Mouse (Mus musculus): ENCODE results near the gene Efcab1. TPM values are rescaled to one million over a fixed set of nuclear protein-coding genes. Genes with fewer than 3 reads are reported as not detected.
"Not testable (repeated sequence)": the region's sequence is repeated elsewhere in the genome, so short reads cannot be mapped to it uniquely, and the experiment has no call there.

Gene Efcab1
- polyA plus RNA-seq (2017; shearing (Covaris generic)) = not detected

GRCm38 (mm10) chr16:14906393-14907100, at the start of gene Efcab1:
Efcab1 (plus strand) TSS chr16:14906606.
- no peak for ATAC-seq

GRCm38 (mm10) chr16:14859443-14859842, 47.0 kb upstream of the Efcab1 start:
- ATAC-seq = no peak

DNA sequence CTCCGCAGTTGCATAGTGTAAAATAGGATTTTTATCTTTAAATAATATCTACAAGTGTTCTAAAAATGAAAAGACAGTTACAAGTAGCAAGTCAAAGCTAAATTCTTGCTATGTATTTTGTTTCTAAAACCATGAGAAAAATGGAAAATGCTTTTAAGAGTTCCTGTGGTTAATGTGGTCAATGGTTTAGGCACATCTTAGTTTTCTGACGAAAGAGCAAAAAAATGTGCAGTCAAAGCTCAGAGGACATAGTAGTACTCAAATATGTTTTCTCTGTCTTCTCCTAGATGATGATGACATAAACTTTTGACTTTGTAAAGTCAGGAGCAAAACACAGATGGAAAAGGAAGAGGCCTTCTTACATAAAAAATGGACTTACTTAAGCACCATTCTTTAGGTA, 21.5 kb upstream of the Efcab1 start:
- no peak for ATAC-seq

DNA sequence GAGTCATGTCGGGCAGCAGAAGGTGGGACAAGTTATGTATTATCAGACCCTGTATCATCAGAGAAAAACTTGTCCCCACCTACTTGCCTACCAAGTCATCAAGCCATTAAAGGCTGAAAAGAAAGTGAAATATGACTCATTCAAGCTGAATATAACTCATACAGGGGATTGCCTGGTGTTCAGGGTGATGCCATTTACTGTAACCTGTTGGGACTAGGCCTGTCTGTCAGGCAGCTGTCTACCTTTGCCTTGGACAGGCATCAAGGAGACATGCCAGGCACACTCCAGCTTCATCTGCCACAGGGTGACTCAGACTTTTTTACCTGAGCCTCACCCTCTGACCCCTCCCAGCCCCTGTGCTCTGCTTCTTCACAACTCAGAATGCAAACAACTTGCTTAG, 21.0 kb upstream of the Efcab1 start:
- ATAC-seq = no peak

GRCm38 (mm10) chr16:14892492-14892891, 13.9 kb upstream of the Efcab1 start:
- ATAC-seq = no peak

- ATAC-seq = no peak
These were observed 12.5 kb upstream of the Efcab1 start for GRCm38 (mm10) chr16:14893864-14894263.

- no peak for ATAC-seq
These were observed 11.7 kb upstream of the Efcab1 start for GRCm38 (mm10) chr16:14894713-14895112.

- no peak for ATAC-seq
These were observed 10.9 kb upstream of the Efcab1 start for GRCm38 (mm10) chr16:14895543-14895942.

DNA sequence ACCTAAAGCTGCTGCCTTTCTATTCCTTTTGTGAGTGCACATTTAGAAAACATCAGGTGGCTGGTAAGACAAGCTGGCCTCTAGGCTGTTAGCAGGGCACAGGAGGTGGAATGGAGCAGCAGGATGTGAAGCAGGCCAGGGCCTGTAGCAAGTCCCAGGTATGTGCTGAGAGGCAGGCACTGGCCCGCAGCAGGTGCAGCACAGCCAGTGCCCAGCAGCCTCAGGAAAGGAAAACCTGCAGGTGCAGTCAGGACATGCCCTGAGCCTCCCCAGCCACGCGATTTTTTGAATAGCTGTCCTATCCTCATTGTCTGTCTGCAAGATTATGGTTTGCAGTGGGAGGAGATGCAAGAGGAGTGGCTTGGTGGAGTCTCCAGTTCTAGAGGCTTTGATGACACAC, 24.3 kb downstream of the Efcab1 start:
- ATAC-seq = not testable (repeated sequence)

DNA sequence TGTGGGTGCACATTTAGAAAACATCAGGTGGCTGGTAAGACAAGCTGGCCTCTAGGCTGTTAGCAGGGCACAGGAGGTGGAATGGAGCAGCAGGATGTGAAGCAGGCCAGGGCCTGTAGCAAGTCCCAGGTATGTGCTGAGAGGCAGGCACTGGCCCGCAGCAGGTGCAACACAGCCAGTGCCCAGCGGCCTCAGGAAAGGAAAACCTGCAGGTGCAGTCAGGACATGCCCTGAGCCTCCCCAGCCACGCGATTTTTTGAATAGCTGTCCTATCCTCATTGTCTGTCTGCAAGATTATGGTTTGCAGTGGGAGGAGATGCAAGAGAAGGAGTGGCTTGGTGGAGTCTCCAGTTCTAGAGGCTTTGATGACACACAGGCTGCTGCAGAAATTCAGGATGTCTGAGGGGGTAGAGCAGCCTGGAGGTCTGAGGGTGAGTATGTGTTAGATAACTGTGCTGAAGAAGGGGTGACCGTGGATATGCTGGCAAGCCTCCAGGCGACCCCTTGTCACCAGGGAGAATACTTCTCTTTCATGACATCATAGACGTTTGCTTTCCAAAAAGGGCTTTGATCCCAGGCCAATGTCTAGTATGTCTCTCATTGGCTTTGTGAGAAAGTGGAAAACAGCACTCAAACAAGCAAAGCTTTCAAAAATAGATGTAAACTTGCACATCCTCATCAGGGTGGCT, 30.2 kb downstream of the Efcab1 start:
- ATAC-seq = not testable (repeated sequence)

DNA sequence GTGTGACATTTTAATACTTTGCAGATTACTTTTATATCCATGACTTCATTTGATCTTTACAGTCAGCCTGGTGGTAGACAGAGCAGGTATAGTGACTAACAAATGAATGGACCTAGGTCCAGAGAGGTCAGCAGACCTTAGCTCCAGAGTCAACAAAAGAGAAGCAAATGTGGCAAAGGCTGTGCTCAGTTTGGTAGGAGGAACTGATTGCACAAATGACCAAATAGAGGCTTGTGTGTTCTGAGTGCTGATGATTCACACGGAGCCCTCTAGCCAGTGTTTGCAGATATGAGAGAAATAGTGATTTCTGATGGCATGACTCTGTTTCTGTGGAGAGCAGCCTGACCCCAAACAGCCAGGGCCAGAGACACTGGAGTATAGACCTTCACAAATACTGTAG, 33.1 kb downstream of the Efcab1 start:
- ATAC-seq = no peak

- ATAC-seq = no peak
These were observed 33.7 kb downstream of the Efcab1 start for GRCm38 (mm10) chr16:14939994-14940715.

- ATAC-seq = no peak
These were observed 34.5 kb downstream of the Efcab1 start for GRCm38 (mm10) chr16:14940898-14941297.

GRCm38 (mm10) chr16:14943530-14943929, 37.1 kb downstream of the Efcab1 start:
- ATAC-seq = no peak

DNA sequence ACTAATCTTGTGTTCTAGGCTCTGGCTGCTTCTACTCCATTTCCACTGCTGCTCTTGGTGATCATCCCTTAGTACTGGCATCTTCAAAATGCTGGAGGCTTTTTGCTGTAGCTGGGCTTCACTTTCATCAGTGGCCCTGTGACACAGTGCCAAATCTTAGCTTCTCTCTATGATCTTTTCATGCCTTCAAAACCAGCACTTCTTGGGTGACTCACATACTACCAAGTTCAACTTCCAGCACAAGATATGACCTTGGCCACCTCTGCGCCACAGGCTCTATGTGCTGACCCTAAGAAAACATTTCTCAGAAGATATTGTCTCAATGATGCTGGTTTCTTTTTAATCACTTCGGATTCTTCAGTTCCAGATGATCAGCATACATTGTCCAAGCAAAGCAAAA, 41.2 kb downstream of the Efcab1 start:
- ATAC-seq = not testable (repeated sequence)

GRCm38 (mm10) chr16:14951894-14952293, 45.5 kb downstream of the Efcab1 start:
- ATAC-seq = no peak

- ATAC-seq = no peak
These were observed 53.3 kb downstream of the Efcab1 start for GRCm38 (mm10) chr16:14959743-14960142.

DNA sequence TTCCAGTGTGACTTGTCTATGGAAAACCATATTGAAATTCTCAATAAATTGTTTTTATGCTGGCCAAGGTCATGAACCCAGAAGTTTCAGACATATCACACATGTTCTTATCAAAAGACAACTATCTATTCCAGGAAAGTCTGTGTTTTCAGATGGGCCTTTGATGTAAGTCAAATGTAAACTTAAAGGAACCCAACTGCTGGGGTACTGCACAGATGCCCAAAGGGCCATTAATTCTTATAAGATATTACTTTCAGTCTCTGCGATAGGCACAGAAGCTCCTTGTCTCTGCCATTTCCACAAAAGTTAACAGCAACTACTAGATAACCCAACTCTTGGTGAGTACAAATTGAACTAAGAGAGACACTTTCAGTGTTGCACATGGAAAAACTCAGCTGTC, 67.3 kb downstream of the Efcab1 start:
- no peak for ATAC-seq

DNA sequence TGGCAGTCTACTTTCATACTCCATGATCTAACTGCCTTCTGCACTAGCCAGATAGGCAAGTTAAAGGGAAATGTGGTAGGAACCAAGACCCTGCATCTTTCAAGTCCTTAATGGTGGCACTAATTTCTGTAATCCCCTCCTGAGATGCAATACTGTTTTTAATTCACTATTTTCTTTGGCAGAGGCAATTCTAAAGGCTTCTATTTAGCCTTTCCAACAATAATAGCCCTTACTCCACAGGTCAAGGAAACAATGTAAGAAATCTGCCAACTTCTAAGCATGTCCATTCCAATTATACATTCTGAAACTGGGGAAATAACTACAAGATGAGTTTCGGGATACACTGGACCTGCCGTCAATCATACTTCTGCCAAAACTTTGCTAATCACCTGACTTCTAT, 72.8 kb downstream of the Efcab1 start:
- ATAC-seq = no peak

- no peak for ATAC-seq
These were observed 83.3 kb downstream of the Efcab1 start for GRCm38 (mm10) chr16:14989614-14990268.

DNA sequence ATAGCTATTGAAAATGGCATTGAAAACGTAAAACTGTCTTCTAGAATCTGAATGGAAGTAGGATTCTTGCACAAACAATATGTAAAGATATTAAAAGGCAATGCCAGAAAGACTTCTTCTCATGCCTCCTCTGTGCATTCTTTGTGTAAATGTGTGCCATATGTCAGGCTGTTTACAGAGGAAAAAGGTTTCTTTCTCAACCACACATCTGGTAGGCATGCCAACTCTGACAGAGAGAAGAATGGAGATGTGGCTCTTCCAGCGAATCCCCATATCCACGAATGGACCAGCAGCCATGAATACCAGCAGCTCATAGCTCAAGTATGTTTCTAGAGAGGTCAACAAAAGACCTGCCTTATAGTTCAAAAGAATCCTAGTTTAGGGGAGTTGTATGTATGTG, 84.6 kb downstream of the Efcab1 start:
- ATAC-seq = no peak

GRCm38 (mm10) chr16:14992461-14993107, 86.2 kb downstream of the Efcab1 start:
- no peak for ATAC-seq

DNA sequence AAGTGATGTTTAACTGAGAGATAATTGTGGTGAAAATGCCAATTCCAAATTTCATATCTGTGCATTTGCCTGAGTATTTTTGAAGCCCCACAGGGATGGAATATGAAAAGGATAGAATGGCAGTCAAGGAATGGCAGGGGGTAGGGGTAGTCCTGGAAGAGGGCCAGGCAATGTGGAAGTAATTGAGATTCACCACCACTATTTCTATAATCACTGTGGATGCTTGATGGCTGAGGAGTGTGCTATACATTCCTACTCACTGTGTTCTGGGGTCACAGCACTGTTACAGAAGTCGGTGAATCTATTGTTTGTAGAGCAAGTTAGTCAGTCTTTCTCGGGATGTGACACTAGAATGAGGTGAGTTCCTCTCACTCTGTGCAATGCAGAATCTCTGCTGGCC, 108.3 kb downstream of the Efcab1 start:
- no peak for ATAC-seq

Data from CD4-positive, CD25-positive, alpha-beta regulatory T cell, adult 4 months (primary cell).